Mouse (Mus musculus) spleen, postnatal 4 days (tissue): ENCODE data around the gene Igf1r.
"Not testable (repeated sequence)": the region's sequence is repeated elsewhere in the genome, so short reads cannot be mapped to it uniquely, and the experiment has no call there.

Experiments used
- DNase-seq, 2 experiments: peaks; one replicate each; pipeline ENCODE4 v3.0.0; 2022; ENCODE audit warnings: low spot score in 2 of 2

Gene Igf1r

GRCm38 (mm10) chr7:68270551-68270950 lies 317.9 kb downstream of the Igf1r start:
- no peak for DNase-seq

GRCm38 (mm10) chr7:68271816-68272215 lies 319.2 kb downstream of the Igf1r start:
- DNase-seq, result no peak

- no peak for DNase-seq
Observed at GRCm38 (mm10) chr7:68272607-68273006, 320.0 kb downstream of the Igf1r start.

GRCm38 (mm10) chr7:68273515-68273914 lies 320.9 kb downstream of the Igf1r start, which contains the start of gene Fam169b:
TSS of gene Fam169b (plus strand) at chr7:68273839.
- no peak for DNase-seq

- DNase-seq, result no peak
Observed at GRCm38 (mm10) chr7:68274218-68274617, 321.6 kb downstream of the Igf1r start.

- no peak for DNase-seq
Observed at GRCm38 (mm10) chr7:68274951-68275350, 322.3 kb downstream of the Igf1r start.

- not testable (repeated sequence) for DNase-seq
Observed at GRCm38 (mm10) chr7:68275445-68275837, 322.8 kb downstream of the Igf1r start.

- DNase-seq, result peak; percentile 61 to 73
Observed at GRCm38 (mm10) chr7:68275838-68276731, 323.5 kb downstream of the Igf1r start.

- no peak for DNase-seq
Observed at GRCm38 (mm10) chr7:68277054-68277896, 324.6 kb downstream of the Igf1r start.

GRCm38 (mm10) chr7:68277897-68278270 lies 325.3 kb downstream of the Igf1r start:
- no peak for DNase-seq

- no peak for DNase-seq
Observed at GRCm38 (mm10) chr7:68278385-68278784, 325.8 kb downstream of the Igf1r start.

- no peak for DNase-seq
Observed at GRCm38 (mm10) chr7:68278908-68279307, 326.3 kb downstream of the Igf1r start.

GRCm38 (mm10) chr7:68279481-68279880 lies 326.9 kb downstream of the Igf1r start:
- no peak for DNase-seq

GRCm38 (mm10) chr7:68280352-68280869 lies 327.8 kb downstream of the Igf1r start:
- DNase-seq, result no peak

- no peak for DNase-seq
Observed at GRCm38 (mm10) chr7:68281341-68281740, 328.7 kb downstream of the Igf1r start.

GRCm38 (mm10) chr7:68282304-68283132 lies 329.9 kb downstream of the Igf1r start:
- DNase-seq, result no peak

- not testable (repeated sequence) for DNase-seq
Observed at GRCm38 (mm10) chr7:68283133-68283520, 330.5 kb downstream of the Igf1r start.
